Mouse (Mus musculus) common myeloid progenitor, adult 5-6 weeks (primary cell): Measurements from ENCODE around the gene Ankrd55. TPM values are rescaled to one million over a fixed set of nuclear protein-coding genes. Genes with fewer than 3 reads are reported as not detected.
"Not testable (repeated sequence)": the region's sequence is repeated elsewhere in the genome, so short reads cannot be mapped to it uniquely, and the experiment has no call there.

Experiments
- ATAC-seq: replicated peaks from 2 replicates; pipeline ENCODE4 v1.8.0; 2016; ENCODE audit warnings: low read depth, mild to moderate bottlenecking, moderate TSS enrichment, inconsistent platforms; ENCODE audit not compliant: poor library complexity, severe bottlenecking
- total RNA-seq: library from RNA; stranded (forward); fragments of 200-1000, 187-1606 nt; gene quantifications from 2 replicates; pipeline ENCODE4 v1.2.3, GENCODE M21; 2017

The Ankrd55 gene
- total RNA-seq, 1 experiment from 2014 or later: not detected

DNA sequence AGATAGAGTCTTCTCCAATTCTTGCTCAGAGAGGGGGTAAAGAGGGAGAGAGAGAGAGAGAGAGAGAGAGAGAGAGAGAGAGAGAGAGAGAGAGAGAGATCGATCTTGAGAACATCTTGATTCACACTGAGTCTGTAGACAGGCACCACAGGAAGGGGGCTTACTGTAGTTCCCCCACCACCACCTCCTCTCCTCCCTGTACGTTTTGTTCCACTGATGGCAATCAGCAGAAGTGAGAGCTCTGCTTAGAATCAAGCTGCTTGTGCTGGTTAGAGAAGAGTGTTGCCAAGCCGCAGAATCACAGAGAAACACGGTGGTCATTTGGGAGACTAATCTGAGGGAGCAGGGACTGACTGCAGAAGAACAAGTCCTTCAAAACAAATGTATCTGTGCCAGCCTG, 1.7 kb downstream of the Ankrd55 start:
- ATAC-seq: no peak

DNA sequence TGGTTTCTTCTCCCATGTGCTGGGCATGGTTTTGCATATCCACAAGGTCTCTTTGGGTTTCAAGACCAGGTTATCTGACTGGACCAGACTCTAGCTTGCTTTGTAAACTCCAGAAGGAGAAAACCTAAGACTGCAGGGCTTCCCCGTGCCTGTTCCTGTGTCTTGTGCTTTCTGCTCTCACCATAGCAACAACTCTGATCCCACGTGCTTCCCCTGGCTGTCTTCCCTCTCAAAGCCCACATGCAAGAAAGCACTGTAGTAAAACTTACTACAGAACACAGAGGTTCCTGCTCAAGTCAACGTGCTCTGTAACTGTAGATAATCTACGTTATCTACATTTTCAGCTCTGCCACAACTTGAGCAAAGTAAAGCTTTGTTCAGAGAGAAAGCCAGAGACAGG, 4.2 kb downstream of the Ankrd55 start:
- ATAC-seq: peak; percentile 61

DNA sequence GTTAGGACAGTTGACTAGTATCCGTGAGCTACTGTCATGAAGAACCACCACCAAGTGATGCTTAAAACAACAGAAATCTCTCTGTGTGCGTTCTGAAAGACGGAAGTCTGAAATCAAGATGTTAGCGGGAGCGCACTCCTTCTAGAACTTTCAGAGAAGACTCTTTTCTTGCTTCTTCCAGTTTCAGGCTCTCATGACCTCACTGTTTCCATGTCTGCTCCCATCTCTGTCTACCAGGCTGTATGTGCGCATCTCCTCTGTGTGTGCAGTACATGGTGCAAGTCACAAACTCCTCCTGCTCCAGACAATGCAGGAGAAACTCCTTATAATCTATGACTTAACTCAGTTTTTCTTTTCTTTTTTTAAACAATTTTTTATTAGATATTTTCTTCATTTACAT, 4.8 kb downstream of the Ankrd55 start:
- ATAC-seq: no peak

DNA sequence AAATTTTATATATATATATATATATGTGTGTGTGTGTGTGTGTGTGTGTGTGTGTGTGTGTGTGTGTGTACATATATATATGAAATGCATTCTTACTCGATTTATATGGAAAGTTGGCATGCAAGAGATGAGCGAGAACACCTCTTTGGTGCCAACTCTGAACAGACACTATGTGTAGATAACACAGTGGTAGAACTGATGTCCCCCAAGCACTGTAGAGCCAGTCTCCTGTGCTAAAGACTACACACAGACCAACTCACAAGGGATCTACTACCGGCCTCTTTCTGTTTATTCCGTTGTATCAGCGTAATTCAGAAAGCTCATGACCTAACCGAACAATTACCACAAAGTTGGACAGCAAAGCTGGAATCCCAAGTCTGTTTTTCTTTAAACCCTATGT, 6.2 kb downstream of the Ankrd55 start:
- ATAC-seq: no peak; the same call in 1 of the 2 replicates

DNA sequence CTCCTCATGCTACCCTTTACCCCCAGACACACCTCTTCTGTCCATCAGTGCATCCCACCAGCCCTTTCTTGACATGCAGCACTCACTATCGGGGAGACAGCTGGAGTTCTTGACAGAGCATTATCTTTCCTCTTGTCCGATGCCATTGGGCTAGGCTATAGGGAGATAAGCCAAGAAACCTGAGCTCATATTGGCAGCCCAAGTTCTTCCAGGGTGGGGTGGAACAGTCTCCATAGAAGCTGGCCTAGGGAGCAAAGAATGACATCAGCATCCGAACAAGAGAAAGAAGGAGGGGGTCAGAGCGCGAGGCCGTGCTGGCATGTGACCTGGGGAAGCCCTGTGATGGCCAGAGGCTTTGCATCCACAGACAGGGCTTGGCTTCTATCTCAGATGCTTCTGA, 9.5 kb downstream of the Ankrd55 start:
- no peak for ATAC-seq

DNA sequence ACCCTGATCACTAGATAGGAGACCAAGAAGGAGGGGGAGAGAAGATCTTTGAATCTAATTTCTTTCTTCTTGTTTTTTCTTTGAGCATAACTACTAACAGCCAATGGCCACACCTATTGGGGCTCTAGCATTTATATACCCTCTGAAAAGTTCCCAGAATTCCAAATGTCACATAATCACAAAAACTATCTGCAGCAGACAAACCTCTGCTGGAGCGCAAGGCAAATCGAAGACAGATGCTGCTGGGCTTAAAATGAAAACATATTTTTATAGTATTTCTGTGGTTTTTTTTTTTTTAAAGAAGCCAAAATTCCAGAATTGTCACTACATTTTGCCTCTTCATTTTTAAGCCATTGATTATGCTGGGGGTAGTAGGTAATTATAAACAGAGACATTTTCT, 15.2 kb downstream of the Ankrd55 start:
- ATAC-seq: no peak

DNA sequence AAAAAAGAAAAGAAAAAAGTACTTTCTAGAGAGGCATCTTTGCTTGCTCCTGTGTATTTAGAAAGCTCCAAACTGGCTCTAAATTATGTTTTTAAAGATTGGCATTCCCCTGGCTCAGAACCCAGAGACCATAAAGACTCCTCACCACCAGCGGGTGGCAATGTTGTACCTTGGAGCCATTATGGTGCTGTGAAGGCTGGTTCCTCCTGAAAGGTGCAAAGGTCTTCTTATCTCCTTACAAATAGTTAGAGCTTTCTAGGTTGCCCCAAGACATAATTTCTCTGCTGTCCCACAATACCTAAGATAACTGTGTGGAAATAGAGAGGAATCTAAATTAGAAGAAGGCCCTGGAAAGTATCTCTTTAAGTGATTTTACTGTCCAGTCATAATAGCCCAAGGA, 20.4 kb downstream of the Ankrd55 start:
- ATAC-seq: peak; percentile 87

DNA sequence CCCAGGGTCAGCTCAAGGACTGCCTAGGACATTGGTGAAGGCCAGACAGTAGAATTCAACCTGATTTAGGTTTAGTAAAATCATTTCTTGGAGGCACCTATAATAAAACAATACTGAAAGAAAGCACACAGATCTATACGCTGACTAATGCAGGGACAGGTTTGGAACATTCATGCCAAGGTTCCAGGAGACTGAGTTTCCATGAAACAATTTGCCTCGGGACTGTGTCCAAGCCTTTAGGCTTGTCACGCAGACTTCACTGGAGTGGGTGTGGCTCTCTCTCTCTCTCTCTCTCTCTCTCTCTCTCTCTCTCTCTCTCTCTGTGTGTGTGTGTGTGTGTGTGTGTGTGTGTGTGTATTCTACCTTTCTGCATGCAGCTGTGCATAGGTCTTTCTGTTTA, 23.4 kb downstream of the Ankrd55 start:
- not testable (repeated sequence) for ATAC-seq

DNA sequence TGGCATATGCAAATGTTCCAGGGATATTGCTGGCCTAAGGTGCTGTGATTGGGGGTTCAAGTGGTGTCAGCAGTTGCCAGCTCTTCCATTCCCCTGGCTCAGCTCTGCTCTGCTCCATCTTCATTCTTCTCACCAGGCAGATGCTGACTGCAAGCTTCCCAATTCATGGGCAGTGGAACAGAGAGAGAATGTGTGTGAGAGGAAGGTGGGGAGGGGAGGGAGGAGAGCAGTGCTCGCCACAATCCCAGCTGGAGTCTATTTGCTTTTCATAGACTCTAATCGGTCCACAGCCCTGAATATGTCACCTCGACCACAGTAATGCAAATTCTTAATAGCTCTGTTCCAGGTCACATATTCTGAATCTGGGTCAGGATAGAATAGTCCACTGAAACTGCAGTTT, 27.2 kb downstream of the Ankrd55 start:
- no peak for ATAC-seq

DNA sequence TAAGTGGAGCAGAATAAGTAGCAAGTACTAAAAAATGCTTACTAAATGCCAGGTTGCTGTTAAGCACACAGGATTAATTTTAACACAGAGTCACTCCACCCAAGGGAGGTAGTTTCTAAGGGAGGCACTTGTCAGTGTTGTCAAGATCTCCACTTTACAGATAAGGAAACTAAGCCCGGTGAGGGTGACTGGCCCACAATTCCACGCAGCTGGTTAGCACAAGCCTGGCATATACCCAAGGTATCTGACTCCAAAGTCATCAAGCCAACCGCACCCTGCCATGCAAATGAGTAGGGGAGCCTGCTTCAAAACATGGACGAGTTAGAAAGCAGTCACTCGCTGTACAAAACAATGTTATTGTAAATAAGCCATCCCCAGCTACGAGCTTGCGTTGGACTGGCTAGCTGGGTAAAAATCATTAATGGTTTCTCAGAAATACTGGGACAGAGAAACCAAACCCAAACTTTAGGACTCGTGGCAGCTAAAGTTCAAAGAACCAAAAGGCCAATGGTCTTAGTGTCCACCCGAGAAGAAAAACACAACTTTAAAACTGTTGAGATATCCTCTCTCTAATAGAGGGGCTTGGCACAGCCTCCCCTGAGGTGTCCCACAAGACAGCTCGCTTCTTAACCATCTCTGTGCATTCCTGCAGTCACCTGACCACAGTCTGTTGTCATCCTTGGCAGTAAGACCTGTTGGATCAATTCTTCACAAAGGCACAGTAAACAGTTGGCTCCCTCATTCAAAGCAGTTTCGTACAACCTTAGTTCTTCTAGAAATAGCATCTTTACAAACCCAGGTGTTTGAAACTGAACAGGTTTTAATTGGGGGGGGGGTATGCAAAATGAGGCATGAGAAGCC, 28.6 kb downstream of the Ankrd55 start:
- ATAC-seq: peak; percentile 66

DNA sequence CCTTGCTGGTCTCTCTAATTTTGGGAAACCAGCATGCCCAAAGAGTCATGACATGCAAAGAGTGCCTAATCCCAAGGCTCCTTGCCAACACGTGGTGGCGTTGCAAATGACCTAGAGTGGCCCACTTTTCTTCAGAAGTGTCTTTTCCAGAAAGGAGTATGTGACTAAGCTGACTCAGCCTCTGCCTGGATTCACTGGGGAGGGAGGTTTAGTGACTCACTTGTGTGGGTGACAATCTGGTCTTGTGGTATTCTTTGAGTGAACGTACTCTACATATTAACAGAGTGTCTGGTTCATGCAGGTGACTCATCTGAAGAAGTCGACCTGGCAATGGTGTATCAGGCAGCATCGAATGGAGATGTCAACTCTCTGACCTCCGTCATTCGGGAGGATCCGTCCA, 29.9 kb downstream of the Ankrd55 start:
- no peak for ATAC-seq

DNA sequence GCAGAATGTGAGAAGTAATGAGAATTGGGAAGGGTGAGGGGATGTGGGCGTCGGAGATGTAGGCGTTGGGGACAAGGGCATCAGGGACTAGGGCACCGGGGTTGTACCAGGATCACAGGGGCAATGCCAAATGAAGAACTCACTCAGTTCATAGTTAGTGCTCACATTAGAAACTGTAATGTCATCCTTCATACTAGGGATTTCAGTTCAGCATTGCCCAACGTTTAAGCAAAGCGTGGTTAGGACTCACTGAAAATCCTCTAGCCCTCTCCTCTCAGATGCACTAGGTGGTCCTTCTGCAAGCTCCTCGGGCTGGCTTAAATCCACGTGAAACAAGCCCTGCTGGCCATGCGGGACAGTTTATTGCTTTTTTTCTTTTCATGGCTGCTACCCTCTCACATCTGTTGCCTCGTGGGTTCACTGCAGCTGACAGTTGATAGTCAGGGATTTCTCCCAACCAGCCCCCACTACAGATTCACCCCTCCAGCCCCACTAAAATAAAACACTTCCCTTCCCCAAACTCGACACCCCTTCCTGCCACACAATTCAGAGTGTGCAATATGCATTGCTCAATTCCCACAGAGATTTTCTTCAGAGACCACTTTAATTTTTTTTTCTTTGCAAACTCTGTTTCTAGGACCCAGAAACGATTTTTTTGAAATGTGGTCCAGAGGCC, 35.5 kb downstream of the Ankrd55 start:
- ATAC-seq: peak; percentile 88

DNA sequence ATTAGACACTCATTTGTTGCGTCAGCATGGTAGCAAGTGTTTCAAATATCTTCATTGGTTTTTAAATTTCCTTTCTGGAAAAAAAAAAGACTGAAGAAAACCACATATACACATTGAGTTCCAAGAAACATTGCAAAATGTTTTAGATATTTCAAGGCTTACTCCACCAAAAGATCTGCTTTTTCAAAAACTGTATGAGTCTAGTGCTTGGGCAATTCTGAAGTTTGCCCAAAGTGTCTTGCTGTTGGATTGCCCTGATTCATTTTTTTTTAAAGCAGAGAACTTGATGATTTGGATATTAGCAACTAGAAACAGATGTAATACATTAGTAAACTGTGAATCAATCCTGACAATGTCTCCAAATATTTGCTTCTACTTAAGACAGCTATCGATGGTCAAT, 36.9 kb downstream of the Ankrd55 start:
- ATAC-seq: no peak

DNA sequence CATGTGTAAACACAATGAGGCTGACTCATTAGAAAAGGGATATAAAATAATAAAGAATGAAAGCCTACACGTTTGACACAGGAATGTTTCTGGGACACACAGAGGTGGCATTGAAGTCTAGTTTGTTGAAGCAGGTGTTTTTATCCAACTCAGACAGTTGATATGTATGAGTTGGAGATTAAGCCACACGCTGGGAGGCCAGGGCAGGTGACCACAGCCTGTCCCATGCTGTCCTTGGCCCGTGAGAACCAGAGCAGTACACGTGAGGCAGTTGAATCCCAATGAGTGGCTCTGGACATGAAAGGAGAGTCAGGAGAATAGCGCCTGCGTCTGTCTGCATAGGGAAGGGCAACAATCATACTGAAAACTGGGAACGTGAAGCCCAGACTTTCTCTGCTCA, 38.2 kb downstream of the Ankrd55 start:
- ATAC-seq: no peak

DNA sequence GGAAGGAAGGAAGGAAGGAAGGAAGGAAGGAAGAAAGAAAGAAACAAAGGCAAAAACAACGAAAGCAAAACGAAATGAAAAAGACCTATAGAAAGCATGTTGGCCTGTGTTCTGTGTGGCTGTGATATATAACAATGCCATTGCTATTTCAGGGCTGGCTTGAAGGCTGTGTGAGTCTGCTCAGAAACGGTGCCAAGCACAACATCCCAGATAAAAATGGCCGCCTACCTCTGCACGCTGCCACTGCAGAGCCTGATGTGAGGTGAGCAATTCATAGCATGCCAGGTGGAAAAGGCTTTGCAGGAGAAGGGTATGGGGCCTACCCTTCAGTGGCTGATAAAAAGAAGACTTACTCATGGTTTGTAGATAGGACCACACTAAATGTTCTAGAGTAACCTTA, 38.7 kb downstream of the Ankrd55 start:
- no peak for ATAC-seq

DNA sequence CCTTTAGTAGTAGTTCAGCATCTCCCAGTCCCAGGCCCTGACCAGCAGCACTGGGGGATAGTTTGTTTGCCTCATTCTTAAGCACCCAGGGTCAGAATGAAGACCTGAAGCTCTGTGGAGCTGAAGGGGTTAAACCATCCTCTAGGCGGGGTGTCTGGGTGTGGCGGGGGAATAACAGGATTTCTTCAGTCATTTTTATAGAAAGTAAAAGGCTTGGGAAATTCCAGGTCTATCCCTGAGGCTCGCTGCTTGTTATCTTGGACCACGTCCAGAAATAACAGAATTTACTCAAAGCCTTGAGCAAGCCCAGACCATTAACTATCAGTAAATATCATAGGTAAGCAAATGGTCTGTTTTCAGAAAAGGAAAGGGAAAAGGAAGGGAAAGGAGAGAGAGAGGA, 39.3 kb downstream of the Ankrd55 start:
- no peak for ATAC-seq

DNA sequence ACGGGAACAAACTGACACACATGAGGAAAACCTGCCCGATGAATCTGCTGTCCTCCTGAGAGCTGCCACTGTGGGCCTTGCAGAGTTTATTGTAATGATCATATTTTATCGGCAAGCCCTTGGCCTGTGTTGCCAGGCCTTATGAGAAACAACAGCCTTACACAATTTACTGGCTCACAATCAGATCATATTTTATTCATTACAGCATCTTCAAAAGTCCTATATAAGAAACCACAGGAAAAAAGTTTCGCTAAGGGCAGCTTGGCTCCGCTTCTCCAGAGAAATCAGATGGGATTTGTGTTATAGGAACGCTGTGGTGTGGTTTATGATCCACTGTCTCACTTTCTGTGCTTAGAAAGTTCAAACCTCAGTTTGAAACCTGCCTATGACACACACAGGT, 42.0 kb downstream of the Ankrd55 start:
- no peak for ATAC-seq

DNA sequence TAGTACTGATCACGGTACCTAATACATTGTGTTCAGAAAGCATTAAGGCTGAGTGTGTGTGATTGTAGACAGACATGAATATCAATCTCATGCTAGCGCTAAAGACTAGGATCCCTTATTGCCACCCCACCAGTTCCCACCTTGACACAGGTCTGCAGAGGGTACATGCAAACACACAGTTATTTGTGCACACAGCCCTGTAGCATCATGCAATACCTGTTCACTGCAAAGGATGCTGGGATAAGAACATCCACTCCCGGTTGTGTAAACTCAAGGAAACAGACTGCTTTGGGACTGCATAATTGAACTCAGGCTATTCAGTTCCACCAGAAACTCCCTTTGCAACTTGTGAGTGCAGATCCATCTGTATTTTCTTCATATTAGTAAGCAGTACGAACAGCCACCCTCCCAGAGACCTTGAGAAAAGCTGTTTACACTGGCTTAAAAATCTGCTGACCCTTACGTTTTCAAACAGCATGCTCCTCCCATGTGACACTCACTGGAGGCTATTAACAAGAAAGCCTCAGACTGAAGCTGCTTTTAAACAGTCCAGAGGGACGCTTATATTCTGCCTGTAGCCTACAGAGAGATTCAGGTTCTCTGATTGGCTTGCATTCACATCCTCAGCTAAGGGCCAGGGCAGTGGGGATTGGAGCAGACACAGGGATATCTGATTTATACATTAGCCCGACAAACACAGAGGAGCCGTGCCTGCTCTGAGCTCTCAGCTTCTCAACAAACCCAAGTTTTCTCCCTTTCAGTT, 42.8 kb downstream of the Ankrd55 start:
- no peak for ATAC-seq

DNA sequence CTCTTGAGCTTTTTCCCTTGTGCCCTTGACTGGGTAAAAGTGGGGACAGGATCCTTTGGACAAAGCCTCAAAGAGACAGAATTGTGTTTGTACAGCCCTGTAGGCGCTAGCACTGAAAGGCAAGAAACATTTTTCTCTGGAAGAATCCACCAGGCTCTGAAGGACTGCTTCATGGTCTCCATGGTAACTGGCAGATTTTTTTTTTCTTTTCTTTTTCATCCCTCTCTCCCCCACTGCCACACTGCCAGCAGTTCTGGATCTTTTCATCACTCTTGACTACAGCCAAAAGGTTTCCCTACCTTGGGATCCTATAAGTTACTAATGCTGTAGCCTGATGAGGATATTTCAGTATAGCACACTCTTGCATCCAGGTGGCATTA, 43.4 kb downstream of the Ankrd55 start:
- no peak for ATAC-seq

DNA sequence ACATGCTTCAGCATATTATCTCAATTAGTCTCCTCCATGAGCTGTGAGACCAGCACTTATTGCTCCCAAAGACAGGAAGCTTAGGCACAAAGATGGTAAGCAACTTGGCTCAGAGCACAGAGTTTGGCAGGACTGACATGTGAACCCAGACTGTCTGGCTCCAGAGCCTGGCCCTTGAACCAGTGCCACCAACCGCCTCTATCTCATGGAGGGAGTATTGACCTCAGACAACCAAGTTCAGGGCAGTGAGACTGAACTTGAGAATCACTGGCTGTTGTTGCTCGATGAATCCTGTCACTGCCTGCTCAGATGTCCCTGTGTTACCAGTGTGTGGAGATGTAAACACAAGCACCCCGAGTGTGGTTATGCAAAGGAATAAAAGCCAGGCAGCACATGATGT, 47.3 kb downstream of the Ankrd55 start:
- no peak for ATAC-seq

DNA sequence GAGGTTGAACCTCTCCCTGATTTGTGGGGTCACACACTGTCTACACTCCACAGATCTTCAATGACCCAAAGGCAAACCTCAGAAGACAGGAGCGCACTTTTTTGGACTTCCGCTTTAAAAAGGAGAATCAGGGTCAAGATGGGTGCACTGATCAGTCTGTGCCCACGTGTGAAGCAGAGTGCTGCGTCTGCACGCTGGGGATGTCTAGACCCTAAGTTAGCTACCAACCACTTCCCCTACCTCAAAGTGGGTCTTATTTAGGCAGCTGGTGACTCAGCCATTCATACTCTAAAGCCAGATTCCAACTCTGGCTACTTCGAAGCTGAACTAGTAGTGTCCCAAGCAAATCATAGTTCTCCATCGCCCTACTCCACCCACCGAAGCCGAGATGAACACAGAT, 48.9 kb downstream of the Ankrd55 start:
- ATAC-seq: no peak; the same call in 1 of the 2 replicates
